Mouse (Mus musculus): ENCODE results near the gene Phf21a.

GRCm38 (mm10) chr2:92354224-92354623 lies 261.3 kb downstream of the Phf21a start:
- TF ChIP-seq CTCF (IDR thresholded peaks at IDR 0.05; ENCODE audit: extremely low read depth, insufficient read length, insufficient replicate concordance, low read depth, low read length) (no peak), POLR2A (IDR thresholded peaks at IDR 0.05; ENCODE audit: low read depth, low read length) (no peak)

Measured in small intestine, adult 2 months (tissue).